Mouse (Mus musculus) stomach, embryonic 14.5 days (tissue): ENCODE data around the gene Zfp821. TPM values are rescaled to one million over a fixed set of nuclear protein-coding genes. Genes with fewer than 3 reads are reported as not detected.

Source experiments
- ATAC-seq: fragments of 200-750 bp; cut with Nextera tagmentation; 2 replicates; pipeline ENCODE4 v1.8.0; 2017; ENCODE audit warnings: low read depth, moderate TSS enrichment; ENCODE audit not compliant: insufficient number of reproducible peaks, insufficient read depth, low FRiP score
- H3K27ac ChIP-seq: fragments of 300-500 bp; sonication (generic); 2 replicates; pipeline ENCODE4 v1.5.1; 2014; ENCODE audit warnings: mild to moderate bottlenecking, low read length, moderate library complexity, mixed read lengths
- H3K27me3 ChIP-seq: fragments of 300-500 bp; sonication (generic); 2 replicates; pipeline ENCODE4 v1.6.1; 2014; ENCODE audit warnings: low read length, control low read depth, mixed read lengths; ENCODE audit not compliant: control insufficient read depth, insufficient read depth
- H3K36me3 ChIP-seq: fragments of 300-500 bp; sonication (generic); 2 replicates; pipeline ENCODE4 v1.6.1; 2014; ENCODE audit warnings: mild to moderate bottlenecking, control low read depth, low read length, moderate library complexity, mixed read lengths; ENCODE audit not compliant: control insufficient read depth, insufficient read depth
- H3K4me1 ChIP-seq: fragments of 300-500 bp; sonication (generic); 2 replicates; pipeline ENCODE4 v1.6.1; 2014; ENCODE audit warnings: low read length, control low read depth, mixed read lengths; ENCODE audit not compliant: control insufficient read depth, insufficient read depth
- H3K4me2 ChIP-seq: fragments of 300-500 bp; sonication (generic); replicated peaks from 2 replicates; pipeline ENCODE4 v1.6.1; 2014; ENCODE audit warnings: low read depth, low read length, control low read depth
- H3K4me3 ChIP-seq: fragments of 300-500 bp; sonication (generic); 2 replicates; pipeline ENCODE4 v1.5.1; 2014; ENCODE audit warnings: low read depth, low read length, control low read depth
- H3K9ac ChIP-seq: fragments of 300-500 bp; sonication (generic); replicated peaks from 2 replicates; pipeline ENCODE4 v1.6.1; 2014; ENCODE audit warnings: low read depth, mild to moderate bottlenecking, control low read depth, low read length, moderate library complexity, mixed read lengths
- H3K9me3 ChIP-seq: fragments of 300-500 bp; sonication (generic); 2 replicates; pipeline ENCODE4 v1.6.1; 2016; ENCODE audit warnings: low read depth, low read length, control low read depth; ENCODE audit not compliant: control insufficient read depth
- WGBS: fragments of 180-500 bp; shearing (Covaris S2); extraction: QIAGEN DNeasy Blood & Tissue Kit; methylation state at CpG from one replicate; pipeline ENCODE4 v1.1.7; 2014; 5-methylcytosine and 5-hydroxymethylcytosine counted together
- polyA plus RNA-seq: library from polyadenylated mRNA; unstranded; fragments of >200 nt; fragmentation: Nextera tagmentation; extraction: Ambion mirVana; gene quantifications from 2 replicates; pipeline ENCODE4 v1.2.1, GENCODE M21; 2014

The Zfp821 gene
- polyA plus RNA-seq, 1 experiment from 2014 or later: 29.7 TPM

DNA sequence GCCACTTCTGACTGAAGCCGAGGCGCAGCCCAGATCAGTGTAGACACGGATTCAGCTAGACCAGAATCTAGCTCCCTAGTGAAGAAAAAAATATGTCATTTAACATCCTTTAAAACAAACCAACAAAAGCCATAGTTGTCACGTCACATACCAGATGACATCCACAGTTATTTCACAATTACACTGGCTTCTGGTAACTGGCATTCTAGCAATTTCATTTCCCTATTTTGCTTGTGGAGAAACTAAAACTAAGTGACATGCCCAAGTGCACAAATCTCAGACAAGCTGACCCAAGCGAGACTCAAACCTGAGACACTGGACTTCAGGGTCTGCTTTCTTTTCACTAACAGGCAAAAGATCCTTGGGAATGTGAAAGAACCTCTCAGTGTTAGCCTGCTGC is 23.2 kb upstream of the Zfp821 start:
- H3K4me2 ChIP-seq: no peak overlapping the region
- no peak overlapping the region for H3K4me3 ChIP-seq
- no peak overlapping the region for H3K9ac ChIP-seq
- H3K27ac ChIP-seq: no peak overlapping the region
- H3K27me3 ChIP-seq: no peaks in the 10 kb centered on the region
- ATAC-seq: no peak
- H3K36me3 ChIP-seq: peaks cover 52% of the 10 kb centered on the region
- WGBS: 90% methylated on average over 5 of the region's 5 CpGs
- H3K9me3 ChIP-seq: no peaks in the 10 kb centered on the region
- no peaks in the 10 kb centered on the region for H3K4me1 ChIP-seq

DNA sequence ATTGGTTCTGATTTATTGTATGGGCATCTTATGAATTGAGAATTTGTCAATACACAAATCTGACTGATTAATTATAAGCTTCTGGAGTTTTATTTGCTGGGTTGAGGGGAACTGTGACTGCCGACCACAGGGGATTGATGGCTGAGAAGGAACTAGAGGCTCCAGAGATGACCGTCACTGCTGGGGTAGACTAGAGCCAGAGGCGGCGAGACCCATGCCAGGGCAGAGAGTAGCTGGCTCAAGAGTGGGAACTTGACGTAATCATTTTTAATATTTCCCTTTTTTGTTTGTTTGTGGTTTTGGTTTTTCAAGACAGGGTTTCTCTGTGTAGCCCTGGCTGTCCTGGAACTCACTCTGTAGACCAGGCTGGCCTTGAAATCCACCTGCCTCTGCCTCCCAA is 18.1 kb upstream of the Zfp821 start:
- 86% methylated on average over 5 of the region's 5 CpGs for WGBS
- ATAC-seq: no peak
- Histone ChIP-seq H3K9ac (no peak overlapping the region), H3K27ac (no peak overlapping the region), H3K9me3 (no peaks in the 10 kb centered on the region), H3K4me2 (no peak overlapping the region), H3K4me1 (peaks cover 18% of the 10 kb centered on the region), H3K36me3 (peaks cover 8% of the 10 kb centered on the region), H3K4me3 (no peak overlapping the region), H3K27me3 (no peaks in the 10 kb centered on the region)

DNA sequence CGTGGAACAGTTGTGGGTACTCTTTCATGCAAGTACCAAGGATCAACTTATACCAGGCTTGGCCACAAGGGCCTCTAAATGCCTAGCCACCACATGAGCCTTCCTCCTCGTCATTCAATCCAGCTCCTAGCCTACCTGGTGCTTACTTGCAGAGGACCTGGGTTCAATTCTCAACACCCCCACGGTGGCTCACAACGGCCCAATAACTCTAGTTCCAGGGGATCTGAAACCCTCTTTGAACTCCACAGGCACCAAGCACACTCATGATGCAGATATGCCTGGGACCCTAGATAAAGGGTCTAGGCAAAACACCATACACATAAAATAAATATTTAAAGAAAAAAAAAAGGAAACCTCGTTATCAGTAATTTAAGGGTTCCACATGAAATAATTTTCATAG is 13.6 kb upstream of the Zfp821 start:
- H3K36me3 ChIP-seq: no peaks in the 10 kb centered on the region
- H3K4me2 ChIP-seq: peak overlapping the region; percentile 79
- no peak for ATAC-seq
- H3K9ac ChIP-seq: 0 out of 2 replicates have a peak overlapping the region, but pooled peaks have one; percentile 21
- H3K9me3 ChIP-seq: no peaks in the 10 kb centered on the region
- peaks cover 21% of the 10 kb centered on the region for H3K4me1 ChIP-seq
- no peaks in the 10 kb centered on the region for H3K27me3 ChIP-seq
- no peak overlapping the region for H3K27ac ChIP-seq
- WGBS: 45% methylated on average over 5 of the region's 5 CpGs
- peak overlapping the region; percentile 98 for H3K4me3 ChIP-seq

DNA sequence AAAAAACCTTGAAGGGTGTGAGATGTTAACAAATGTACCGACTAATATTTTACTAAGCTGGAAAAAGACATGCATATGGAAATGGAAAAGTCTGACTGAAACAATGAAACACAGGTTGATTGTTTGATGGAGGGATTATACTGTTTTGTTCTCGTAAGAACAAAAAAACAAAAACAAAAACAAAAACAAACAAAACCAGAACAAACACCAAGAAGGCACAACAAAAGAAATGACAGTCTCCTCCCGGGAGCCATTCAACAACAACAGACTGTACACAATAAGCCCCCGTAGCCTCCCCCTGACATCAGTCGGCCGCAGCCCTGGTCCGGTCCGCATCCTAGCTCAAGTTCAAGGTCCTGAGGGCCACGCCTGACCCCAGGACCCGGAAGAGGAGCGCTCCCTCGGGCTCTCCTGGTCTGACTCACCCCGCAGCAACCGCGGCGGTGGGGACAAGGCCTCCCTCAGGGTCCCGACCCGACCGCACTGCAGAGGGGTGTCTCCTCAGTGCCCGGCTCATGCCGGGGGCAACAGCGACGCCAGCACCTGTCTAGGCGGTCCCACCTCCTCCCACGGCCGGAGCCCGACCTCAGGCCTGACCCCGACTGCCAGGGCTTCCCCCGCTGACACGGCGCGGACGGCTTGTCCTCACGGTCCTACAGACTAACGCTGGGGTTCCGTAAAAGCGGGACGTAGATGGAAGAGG is 12.8 kb upstream of the Zfp821 start:
- H3K36me3 ChIP-seq: no peaks in the 10 kb centered on the region
- peak overlapping the region; percentile 95 for H3K9ac ChIP-seq
- peaks cover 21% of the 10 kb centered on the region for H3K4me1 ChIP-seq
- ATAC-seq: peak; percentile 59
- H3K9me3 ChIP-seq: no peaks in the 10 kb centered on the region
- no peaks in the 10 kb centered on the region for H3K27me3 ChIP-seq
- H3K4me2 ChIP-seq: peak overlapping the region; percentile 79
- H3K4me3 ChIP-seq: peak overlapping the region; percentile 98
- H3K27ac ChIP-seq: peak overlapping the region; percentile 74; the same call in 1 of the 2 replicates
- under 1% methylated on average over 36 of the region's 38 CpGs for WGBS

DNA sequence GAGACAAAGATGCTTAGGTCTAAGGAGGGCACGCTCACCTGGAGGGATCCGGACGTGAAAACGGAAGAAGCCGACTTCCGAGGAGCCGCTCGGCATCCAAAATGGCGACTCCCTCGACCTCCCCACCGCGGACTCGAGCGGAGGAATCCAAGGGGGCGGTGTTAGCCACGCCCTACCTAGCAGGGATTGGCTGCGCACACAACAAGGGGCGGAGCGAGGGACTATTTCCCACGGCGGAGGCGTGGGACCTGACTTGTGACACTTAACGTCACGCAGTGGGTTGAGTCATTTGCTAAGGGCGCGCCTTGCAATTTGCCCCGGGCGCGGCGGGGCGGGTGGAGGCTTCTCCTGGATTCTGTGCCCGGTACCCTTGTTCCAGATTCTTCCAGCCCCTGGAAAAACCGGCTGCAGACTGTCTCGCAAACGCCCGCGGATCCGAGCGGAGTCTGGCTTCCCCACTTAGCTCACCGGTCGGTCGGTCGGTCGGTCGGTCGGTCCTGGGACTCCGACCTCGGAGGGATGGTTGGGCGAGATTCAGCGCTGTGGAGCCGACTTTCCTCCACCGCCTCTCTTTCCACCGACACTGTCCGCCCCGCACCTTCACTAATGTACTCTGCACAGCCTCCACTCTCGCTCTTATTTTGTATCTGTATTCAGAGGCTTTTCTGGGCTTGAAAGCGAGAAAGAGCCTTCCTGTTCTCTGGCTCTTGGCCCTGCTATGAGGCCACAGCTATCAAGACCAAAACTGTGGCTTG is 12.0 kb upstream of the Zfp821 start, which contains the start of gene Ist1:
Gene Ist1, minus strand, starts transcription at position 115 of the 755 bp plus-strand sequence.
- WGBS: under 1% methylated on average over 57 of the region's 57 CpGs
- peak within 1 kb of the TSS; percentile 95 for H3K9ac ChIP-seq
- H3K9me3 ChIP-seq: no peaks in the 10 kb centered on the region
- H3K27me3 ChIP-seq: no peaks in the 10 kb centered on the region
- H3K4me3 ChIP-seq: peak within 1 kb of the TSS; percentile 98
- no peaks in the 10 kb centered on the region for H3K36me3 ChIP-seq
- peak within 1 kb of the TSS; percentile 74; the same call in 1 of the 2 replicates for H3K27ac ChIP-seq
- ATAC-seq: peak; percentile 99
- H3K4me1 ChIP-seq: peaks cover 21% of the 10 kb centered on the region
- H3K4me2 ChIP-seq: peak within 1 kb of the TSS; percentile 79

DNA sequence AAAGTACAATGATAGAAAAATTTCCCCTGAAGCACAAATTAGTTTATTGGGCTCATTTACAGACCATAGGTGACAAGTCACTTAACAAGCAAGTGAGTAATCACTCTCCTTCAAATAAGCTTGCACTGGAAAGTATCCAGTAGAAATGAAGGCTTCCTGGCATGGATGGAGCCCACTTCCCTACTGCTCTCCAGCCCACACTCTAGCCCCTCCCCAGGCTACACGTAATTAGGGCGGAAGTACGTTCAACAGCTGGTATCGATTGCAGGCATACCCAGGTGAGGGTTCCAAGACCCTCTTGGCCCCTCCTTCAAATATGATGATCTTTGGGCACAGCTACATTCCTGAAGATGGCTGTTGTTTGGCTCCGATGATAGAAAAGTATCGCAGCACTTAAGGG is 11.2 kb upstream of the Zfp821 start:
- ATAC-seq: no peak
- 59% methylated on average over 6 of the region's 6 CpGs for WGBS
- H3K9me3 ChIP-seq: no peaks in the 10 kb centered on the region
- no peak overlapping the region for H3K9ac ChIP-seq
- 0 out of 2 replicates have a peak overlapping the region, but pooled peaks have one; percentile 98 for H3K4me3 ChIP-seq
- H3K27me3 ChIP-seq: no peaks in the 10 kb centered on the region
- no peaks in the 10 kb centered on the region for H3K36me3 ChIP-seq
- H3K27ac ChIP-seq: no peak overlapping the region
- H3K4me1 ChIP-seq: peaks cover 21% of the 10 kb centered on the region
- H3K4me2 ChIP-seq: peak overlapping the region; percentile 47

DNA sequence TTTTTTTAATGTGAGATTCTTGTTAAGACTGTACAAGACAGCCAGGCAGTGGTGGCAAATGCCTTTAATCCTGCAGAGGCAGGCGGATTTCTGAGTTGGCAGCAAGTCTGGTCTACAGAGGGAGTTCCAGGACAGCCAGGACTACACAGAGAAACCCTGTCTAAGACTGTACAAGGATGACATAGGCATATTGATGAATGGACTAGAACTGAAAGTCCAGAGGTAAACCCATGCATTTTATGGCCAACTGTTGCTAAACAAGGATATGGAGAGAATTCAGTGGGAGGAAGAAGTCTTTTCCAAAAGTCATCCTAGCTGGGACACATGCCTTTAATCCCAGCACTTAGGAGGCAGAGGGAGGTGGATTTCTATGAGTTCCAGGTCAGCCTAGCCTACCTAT is 7.6 kb upstream of the Zfp821 start:
- 95% methylated on average over 1 of the region's 1 CpGs for WGBS
- no peak for ATAC-seq

DNA sequence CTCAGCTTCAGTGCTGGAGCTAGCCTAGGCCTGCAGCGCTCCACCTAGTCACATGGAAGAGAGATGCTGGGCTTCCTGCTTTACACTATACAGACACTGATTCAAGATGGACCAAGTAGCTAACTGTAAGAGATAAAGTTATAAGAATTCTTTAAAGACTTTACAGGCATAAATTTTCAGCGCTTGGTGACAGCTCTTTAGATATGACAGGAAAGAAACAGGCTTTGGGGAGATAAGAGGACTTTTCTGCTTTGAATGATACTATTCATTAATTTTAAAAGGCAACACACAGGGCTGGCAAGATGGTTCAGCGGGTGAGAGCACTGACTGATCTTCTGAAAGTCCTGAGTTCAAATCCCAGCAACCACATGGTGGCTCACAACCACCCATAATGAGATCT is 6.9 kb upstream of the Zfp821 start:
- Histone ChIP-seq H3K27ac (no peak overlapping the region), H3K4me3 (no peak overlapping the region), H3K36me3 (no peaks in the 10 kb centered on the region), H3K4me2 (no peak overlapping the region), H3K9ac (no peak overlapping the region), H3K4me1 (peaks cover 2% of the 10 kb centered on the region; the same call in 1 of the 2 replicates), H3K27me3 (no peaks in the 10 kb centered on the region), H3K9me3 (no peaks in the 10 kb centered on the region)
- no peak for ATAC-seq
- WGBS: 76% methylated on average over 3 of the region's 3 CpGs

More for the DNA sequence above, 7.6 kb upstream of the Zfp821 start:
- H3K4me3 ChIP-seq: no peak overlapping the region
- peaks cover 2% of the 10 kb centered on the region; the same call in 1 of the 2 replicates for H3K4me1 ChIP-seq
- H3K27ac ChIP-seq: no peak overlapping the region
- no peak overlapping the region for H3K9ac ChIP-seq
- H3K9me3 ChIP-seq: no peaks in the 10 kb centered on the region
- no peaks in the 10 kb centered on the region for H3K36me3 ChIP-seq
- H3K4me2 ChIP-seq: no peak overlapping the region
- H3K27me3 ChIP-seq: no peaks in the 10 kb centered on the region
